Mouse (Mus musculus): ENCODE data around the gene Fam169a. TPM values are rescaled to one million over a fixed set of nuclear protein-coding genes. Genes with fewer than 3 reads are reported as not detected.

Fam169a gene
- not detected in 4 replicates for total RNA-seq (2023; ENCODE audit: inconsistent age)

GRCm38 (mm10) chr13:97066649-97067550 is at the start of gene Fam169a:
Gene Fam169a (plus strand): TSS chr13:97067286.

GRCm38 (mm10) chr13:97034262-97034661 is 32.8 kb upstream of the Fam169a start, which contains the start of gene 1700029F12Rik:
Gene 1700029F12Rik (minus strand): TSS chr13:97034362.

GRCm38 (mm10) chr13:97099187-97099852 is 32.2 kb downstream of the Fam169a start, which contains the start of gene Gm6169:
Gene Gm6169 (minus strand): TSS chr13:97099237.

GRCm38 (mm10) chr13:97137466-97138400 is 70.6 kb downstream of the Fam169a start, which contains the start of the genes Gfm2 and Nsa2:
Gene Gfm2 (plus strand): TSS chr13:97137937.
Gene Nsa2 (minus strand): TSS chr13:97137937.

Other genes starting within 250 kb of the Fam169a start
- not detected in 4 replicates for gene Gcnt4, start 142.6 kb upstream of the Fam169a start, total RNA-seq (2023; ENCODE audit: inconsistent age)
- not detected in 4 replicates for gene 1700029F12Rik, start 32.9 kb upstream of the Fam169a start, total RNA-seq (2023; ENCODE audit: inconsistent age)
- 21.9 to 38.5 TPM (median 34.1 TPM) in 4 replicates for gene Gm6169, start 32.0 kb downstream of the Fam169a start, total RNA-seq (2023; ENCODE audit: inconsistent age)
- 32.0 to 42.2 TPM (median 37.3 TPM) in 4 replicates for gene Gfm2, start 70.7 kb downstream of the Fam169a start, total RNA-seq (2023; ENCODE audit: inconsistent age)
- gene Nsa2, start 70.7 kb downstream of the Fam169a start, total RNA-seq (2023; ENCODE audit: inconsistent age) = 121 to 138 TPM (median 123 TPM) in 4 replicates
- 43.9 to 51.9 TPM (median 48.8 TPM) in 4 replicates for gene Hexb, start 131.1 kb downstream of the Fam169a start, total RNA-seq (2023; ENCODE audit: inconsistent age)
- gene Enc1, start 173.8 kb downstream of the Fam169a start, total RNA-seq (2023; ENCODE audit: inconsistent age) = 2.1 to 3.3 TPM (median 3.1 TPM) in 4 replicates

Measured in B cell, adult (primary cell).